Mouse (Mus musculus) lung, embryonic 14.5 days (tissue): ENCODE measurements around the gene Slc12a4. TPM values are rescaled to one million over a fixed set of nuclear protein-coding genes. Genes with fewer than 3 reads are reported as not detected.
"Not testable (repeated sequence)": the region's sequence is repeated elsewhere in the genome, so short reads cannot be mapped to it uniquely, and the experiment has no call there.

Experiments
- ATAC-seq: fragments of 200-750 bp; cut with Nextera tagmentation; 2 replicates; pipeline ENCODE4 v1.8.0; 2017; ENCODE audit warnings: mild to moderate bottlenecking, moderate TSS enrichment, moderate library complexity; ENCODE audit not compliant: insufficient read depth
- DNase-seq: peaks from one replicate; pipeline ENCODE4 v3.0.0-alpha.2; 2015
- H3K27ac ChIP-seq: fragments of 300-500 bp; sonication (generic); 2 replicates; pipeline ENCODE4 v1.5.1; 2014; ENCODE audit warnings: low read depth, mild to moderate bottlenecking, moderate library complexity
- H3K27me3 ChIP-seq: fragments of 300-500 bp; sonication (generic); 2 replicates; pipeline ENCODE4 v1.6.1; 2014; ENCODE audit warnings: low read length, control low read depth; ENCODE audit not compliant: insufficient read depth
- H3K36me3 ChIP-seq: fragments of 300-500 bp; sonication (generic); 2 replicates; pipeline ENCODE4 v1.6.1; 2014; ENCODE audit warnings: control low read depth; ENCODE audit not compliant: insufficient read depth
- H3K4me1 ChIP-seq: fragments of 300-500 bp; sonication (generic); 2 replicates; pipeline ENCODE4 v1.6.1; 2014; ENCODE audit warnings: antibody characterized with exemption, control low read depth; ENCODE audit not compliant: insufficient read depth
- H3K4me2 ChIP-seq: fragments of 300-500 bp; sonication (generic); 2 replicates; pipeline ENCODE4 v1.6.1; 2014; ENCODE audit warnings: mild to moderate bottlenecking
- H3K4me3 ChIP-seq: fragments of 300-500 bp; sonication (generic); 2 replicates; pipeline ENCODE4 v1.5.1; 2014; ENCODE audit warnings: low read depth, low read length
- H3K9ac ChIP-seq: fragments of 300-500 bp; sonication (generic); 2 replicates; pipeline ENCODE4 v1.6.1; 2014
- H3K9me3 ChIP-seq: fragments of 300-500 bp; sonication (generic); 2 replicates; pipeline ENCODE4 v1.6.1; 2016; ENCODE audit warnings: low read depth, low read length, control low read depth
- CTCF ChIP-seq: IDR thresholded peaks from 2 replicates; pipeline ENCODE4 v1.5.1; 2016; ENCODE audit warnings: antibody characterized with exemption, low read depth
- WGBS: fragments of 180-500 bp; shearing (Covaris S2); extraction: QIAGEN DNeasy Blood & Tissue Kit; methylation state at CpG from one replicate; pipeline ENCODE4 v1.1.7; 2014; 5-methylcytosine and 5-hydroxymethylcytosine counted together
- polyA plus RNA-seq: library from polyadenylated mRNA; unstranded; fragments of >200 nt; fragmentation: Nextera tagmentation; extraction: Ambion mirVana; gene quantifications from 2 replicates; pipeline ENCODE4 v1.2.1, GENCODE M21; 2014

Slc12a4 gene
- polyA plus RNA-seq, 1 experiment from 2014 or later: 35.8 TPM

DNA sequence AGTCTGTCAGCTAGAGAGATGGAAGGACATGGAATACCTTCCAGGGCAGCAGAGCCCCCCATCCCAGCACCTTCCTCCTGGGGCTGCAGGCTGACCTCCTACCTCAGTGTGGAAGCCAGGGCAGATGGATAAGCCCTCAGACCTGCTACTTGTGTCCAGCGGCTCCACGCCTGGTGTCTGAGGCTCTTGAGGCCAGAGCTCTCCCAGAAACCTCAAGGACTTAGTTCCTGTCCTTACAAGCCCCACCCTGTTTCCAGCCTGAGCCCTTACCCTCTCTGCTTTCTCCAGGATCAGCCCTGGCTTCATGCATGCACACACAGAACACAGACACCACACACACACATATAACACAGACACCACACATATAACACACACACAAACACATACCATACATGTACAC, 25.6 kb upstream of the Slc12a4 start:
- Histone ChIP-seq H3K4me2 (0 out of 2 replicates have a peak overlapping the region, but pooled peaks have one; percentile 10), H3K9me3 (no peaks in the 10 kb centered on the region), H3K9ac (peak overlapping the region; percentile 2; the same call in 1 of the 2 replicates), H3K27ac (no peak overlapping the region), H3K4me3 (no peak overlapping the region), H3K4me1 (no peaks in the 10 kb centered on the region), H3K36me3 (no peaks in the 10 kb centered on the region), H3K27me3 (no peaks in the 10 kb centered on the region)
- ATAC-seq: peak; percentile 30; the same call in 1 of the 2 replicates
- 76% methylated on average over 2 of the region's 2 CpGs for WGBS
- no peak for TF ChIP-seq CTCF
- DNase-seq: peak; percentile 9

DNA sequence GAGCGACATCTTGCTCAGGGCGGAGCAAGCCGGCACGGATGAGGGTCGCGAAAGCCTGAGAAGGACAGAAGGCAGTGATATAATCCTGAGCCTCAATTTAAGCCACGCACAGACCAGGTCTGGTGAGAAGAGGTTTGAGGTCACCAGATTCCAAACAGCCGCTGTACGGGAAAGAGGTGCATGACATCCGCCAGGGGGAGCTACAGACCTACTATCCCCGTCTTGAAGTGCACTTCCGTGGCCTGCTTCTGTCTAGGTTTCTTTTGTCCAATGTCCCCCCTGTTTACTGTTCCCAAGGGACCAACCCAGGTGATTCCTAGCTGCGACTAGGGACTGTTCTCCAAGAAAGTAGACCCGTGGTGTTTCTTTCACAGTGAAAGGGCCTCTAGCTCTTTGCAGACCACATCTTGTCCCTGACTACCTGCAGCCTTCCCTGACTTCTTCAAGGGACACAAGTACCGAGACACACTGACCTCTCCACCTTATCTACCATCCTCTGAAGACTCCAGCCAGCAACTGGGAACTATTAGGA, 25.0 kb upstream of the Slc12a4 start, which contains the start of gene Dus2:
Gene Dus2, plus strand, starts transcription at position 482 of the 532 bp plus-strand sequence.
- DNase-seq (peak; percentile 94), ATAC-seq (peak; percentile 75)
- Histone ChIP-seq H3K9ac (peak within 1 kb of the TSS; percentile 2; the same call in 1 of the 2 replicates), H3K36me3 (no peaks in the 10 kb centered on the region), H3K4me1 (no peaks in the 10 kb centered on the region), H3K27ac (no peak within 1 kb of the TSS), H3K4me2 (peak within 1 kb of the TSS; percentile 34; the same call in 1 of the 2 replicates), H3K4me3 (no peak within 1 kb of the TSS), H3K27me3 (no peaks in the 10 kb centered on the region), H3K9me3 (no peaks in the 10 kb centered on the region)
- peak; percentile 96 for TF ChIP-seq CTCF
- 8% methylated on average over 15 of the region's 15 CpGs for WGBS

DNA sequence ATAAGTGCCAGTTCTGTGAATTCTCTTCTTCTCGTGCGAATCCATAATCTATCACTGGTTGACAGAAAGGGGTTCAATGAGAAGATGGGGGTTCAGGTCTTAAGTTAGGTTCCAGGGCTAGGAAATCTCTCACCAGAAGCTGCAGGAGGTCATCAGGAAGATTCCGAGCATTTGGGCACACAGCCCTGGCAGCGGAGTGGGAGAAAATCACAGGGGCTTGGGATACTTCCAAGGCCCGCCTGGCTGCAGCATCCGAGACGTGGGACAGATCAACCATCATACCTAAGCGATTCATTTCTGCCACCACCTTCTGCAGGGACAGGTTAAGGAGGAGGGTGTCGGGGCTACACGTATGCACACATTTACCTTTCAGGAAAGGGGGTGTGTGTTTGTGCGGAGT, 22.6 kb upstream of the Slc12a4 start:
- 82% methylated on average over 11 of the region's 11 CpGs for WGBS
- no peak for ATAC-seq
- Histone ChIP-seq H3K4me3 (no peak overlapping the region), H3K36me3 (no peaks in the 10 kb centered on the region), H3K9ac (no peak overlapping the region), H3K27me3 (no peaks in the 10 kb centered on the region), H3K4me1 (no peaks in the 10 kb centered on the region), H3K27ac (no peak overlapping the region), H3K4me2 (no peak overlapping the region), H3K9me3 (no peaks in the 10 kb centered on the region)
- DNase-seq: no peak
- no peak for TF ChIP-seq CTCF

DNA sequence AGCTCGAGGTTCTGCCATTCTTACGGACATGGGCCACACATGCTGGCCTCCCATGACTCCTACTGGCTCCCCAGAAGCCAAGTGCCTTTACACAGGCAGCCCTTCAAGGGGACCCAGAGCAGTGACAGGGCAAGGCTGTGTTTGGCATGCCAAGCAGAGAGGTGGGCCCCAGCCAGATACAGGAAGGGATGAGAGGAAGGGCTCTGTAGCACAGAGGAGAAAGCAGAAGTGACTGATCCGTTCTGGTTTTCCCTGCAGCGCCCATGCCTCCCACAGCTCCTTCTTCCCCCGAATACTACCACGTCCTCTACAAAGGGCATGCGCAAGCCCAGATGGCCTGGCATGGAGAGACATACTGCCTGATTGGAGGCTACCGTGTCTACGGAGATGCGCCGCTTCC, 17.5 kb upstream of the Slc12a4 start:
- H3K4me2 ChIP-seq: not testable (repeated sequence)

DNA sequence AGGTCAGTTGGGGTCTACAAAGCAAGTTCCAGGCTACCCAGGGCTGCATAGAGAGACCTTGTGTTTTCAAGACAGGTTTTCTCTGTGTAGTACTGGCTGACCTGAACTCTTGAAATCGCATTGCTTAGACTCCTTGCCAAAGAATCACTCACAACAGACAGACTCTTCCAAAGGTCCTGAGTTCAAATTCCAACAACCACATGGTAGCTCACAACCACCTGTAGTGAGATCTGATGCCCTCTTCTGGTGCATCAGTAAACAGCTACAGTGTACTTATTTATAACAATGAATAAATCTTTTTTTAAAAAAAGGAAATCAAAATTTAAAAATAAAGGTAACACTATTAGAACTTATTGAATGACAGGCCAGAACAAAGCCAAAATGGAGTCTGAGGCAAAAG, 15.2 kb upstream of the Slc12a4 start:
- Histone ChIP-seq H3K27ac (no peak overlapping the region), H3K36me3 (no peaks in the 10 kb centered on the region), H3K4me3 (no peak overlapping the region), H3K4me1 (no peaks in the 10 kb centered on the region), H3K9ac (no peak overlapping the region), H3K27me3 (no peaks in the 10 kb centered on the region), H3K9me3 (no peaks in the 10 kb centered on the region), H3K4me2 (no peak overlapping the region)
- DNase-seq (no peak), ATAC-seq (no peak)
- WGBS: 88% methylated on average over 1 of the region's 1 CpGs
- no peak for TF ChIP-seq CTCF

More for the DNA sequence above, 17.5 kb upstream of the Slc12a4 start:
- ATAC-seq, DNase-seq, H3K4me1 ChIP-seq, H3K9me3 ChIP-seq, H3K36me3 ChIP-seq, H3K27me3 ChIP-seq, H3K4me3 ChIP-seq, H3K9ac ChIP-seq, H3K27ac ChIP-seq: not testable (repeated sequence)
- 77% methylated on average over 11 of the region's 11 CpGs for WGBS

DNA sequence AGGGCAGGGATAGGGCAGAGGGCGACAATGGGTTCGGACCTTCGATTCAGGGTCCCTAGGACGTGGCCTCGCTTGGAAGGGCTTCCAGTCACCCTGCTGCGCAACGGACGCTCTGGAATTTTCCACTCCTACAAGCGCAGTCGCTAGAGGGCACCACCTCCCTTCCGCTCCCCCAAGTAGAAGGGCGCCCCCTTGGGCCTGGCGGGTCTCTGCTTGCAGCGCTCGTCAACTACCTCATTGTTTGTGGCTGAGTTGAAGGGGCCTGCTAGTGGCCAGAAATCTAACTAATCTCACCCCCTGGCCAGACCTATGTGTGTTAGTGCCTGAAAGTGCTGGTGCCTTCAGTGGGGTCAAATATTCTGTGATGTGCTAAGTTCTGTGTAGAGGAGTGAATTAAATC, 13.4 kb upstream of the Slc12a4 start, which contains the start of gene Dpep3:
Gene Dpep3, minus strand, starts transcription at position 105 of the 400 bp plus-strand sequence.
- DNase-seq (no peak), ATAC-seq (no peak)
- H3K27me3 ChIP-seq: no peaks in the 10 kb centered on the region
- no peaks in the 10 kb centered on the region for H3K36me3 ChIP-seq
- 91% methylated on average over 15 of the region's 15 CpGs for WGBS
- H3K4me3 ChIP-seq: no peak within 1 kb of the TSS
- no peak for TF ChIP-seq CTCF
- H3K4me2 ChIP-seq: no peak within 1 kb of the TSS
- no peak within 1 kb of the TSS for H3K9ac ChIP-seq
- H3K9me3 ChIP-seq: no peaks in the 10 kb centered on the region
- no peak within 1 kb of the TSS for H3K27ac ChIP-seq
- no peaks in the 10 kb centered on the region for H3K4me1 ChIP-seq

DNA sequence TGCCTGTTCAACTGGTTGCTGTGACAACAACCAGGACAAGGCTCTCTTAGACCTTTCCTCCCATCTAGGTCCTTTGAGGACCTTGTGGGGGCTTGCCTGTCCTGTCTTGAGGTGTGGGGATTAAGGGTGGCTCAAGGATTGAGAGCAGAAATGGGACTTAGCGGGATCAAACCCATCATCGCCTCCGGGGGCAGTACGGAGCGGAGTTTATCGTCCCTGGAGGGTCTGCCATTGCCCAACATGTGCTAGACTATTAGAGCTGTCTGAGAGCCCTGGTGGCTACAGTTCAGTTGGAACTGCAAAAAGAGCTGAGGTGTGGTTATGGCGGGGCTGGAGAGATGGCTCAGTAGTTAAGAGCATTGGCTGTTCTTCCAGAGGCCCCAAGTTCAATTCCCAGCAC, 9.5 kb upstream of the Slc12a4 start:
- DNase-seq: no peak
- no peaks in the 10 kb centered on the region for H3K27me3 ChIP-seq
- no peak overlapping the region for H3K4me2 ChIP-seq
- no peaks in the 10 kb centered on the region for H3K36me3 ChIP-seq
- H3K9me3 ChIP-seq: no peaks in the 10 kb centered on the region
- H3K27ac ChIP-seq: no peak overlapping the region
- no peak overlapping the region for H3K9ac ChIP-seq
- no peak overlapping the region for H3K4me3 ChIP-seq
- 62% methylated on average over 7 of the region's 7 CpGs for WGBS
- H3K4me1 ChIP-seq: no peaks in the 10 kb centered on the region
- TF ChIP-seq CTCF: no peak
- ATAC-seq: no peak
